Mouse (Mus musculus) forebrain, embryonic 16.5 days (tissue): ENCODE results near the gene Angptl2. TPM values are rescaled to one million over a fixed set of nuclear protein-coding genes. Genes with fewer than 3 reads are reported as not detected.
"Not testable (repeated sequence)": the region's sequence is repeated elsewhere in the genome, so short reads cannot be mapped to it uniquely, and the experiment has no call there.

ENCODE experiments used
- ATAC-seq: fragments of 200-750 bp; cut with Nextera tagmentation; 2 replicates; pipeline ENCODE4 v1.8.0; 2017; ENCODE audit warnings: mild to moderate bottlenecking, moderate library complexity
- H3K27ac ChIP-seq: fragments of 300-500 bp; sonication (generic); 2 replicates; pipeline ENCODE4 v1.5.1; 2014; ENCODE audit warnings: low read length, control low read depth
- H3K27me3 ChIP-seq: fragments of 300-500 bp; sonication (generic); replicated peaks from 2 replicates; pipeline ENCODE4 v1.6.1; 2014; ENCODE audit warnings: low read length; ENCODE audit not compliant: control insufficient read depth, insufficient read depth
- H3K36me3 ChIP-seq: fragments of 300-500 bp; sonication (generic); 2 replicates; pipeline ENCODE4 v1.6.1; 2014; ENCODE audit not compliant: control insufficient read depth, insufficient read depth
- H3K4me1 ChIP-seq: fragments of 300-500 bp; sonication (generic); replicated peaks from 2 replicates; pipeline ENCODE4 v1.6.1; 2014; ENCODE audit warnings: low read length; ENCODE audit not compliant: control insufficient read depth, insufficient read depth
- H3K4me2 ChIP-seq: fragments of 300-500 bp; sonication (generic); 2 replicates; pipeline ENCODE4 v1.6.1; 2014; ENCODE audit warnings: mild to moderate bottlenecking, low read length, control low read depth
- H3K4me3 ChIP-seq: fragments of 300-500 bp; sonication (generic); replicated peaks from 2 replicates; pipeline ENCODE4 v1.5.1; 2014; ENCODE audit warnings: mild to moderate bottlenecking, low read length, control low read depth
- H3K9ac ChIP-seq: fragments of 300-500 bp; sonication (generic); replicated peaks from 2 replicates; pipeline ENCODE4 v1.6.1; 2014; ENCODE audit warnings: low read depth, low read length, control low read depth
- H3K9me3 ChIP-seq: fragments of 300-500 bp; sonication (generic); 2 replicates; pipeline ENCODE4 v1.6.1; 2016; ENCODE audit warnings: low read length; ENCODE audit not compliant: control insufficient read depth
- WGBS: fragments of 180-500 bp; shearing (Covaris S2); extraction: QIAGEN DNeasy Blood & Tissue Kit; methylation state at CpG from one replicate; pipeline ENCODE4 v1.1.7; 2014; 5-methylcytosine and 5-hydroxymethylcytosine counted together
- polyA plus RNA-seq: library from polyadenylated mRNA; unstranded; fragments of >200 nt; fragmentation: Nextera tagmentation; extraction: Ambion mirVana; gene quantifications from 2 replicates; pipeline ENCODE4 v1.2.1, GENCODE M21; 2015

Angptl2 gene
- polyA plus RNA-seq, 1 experiment from 2014 or later = 12.0 TPM

DNA sequence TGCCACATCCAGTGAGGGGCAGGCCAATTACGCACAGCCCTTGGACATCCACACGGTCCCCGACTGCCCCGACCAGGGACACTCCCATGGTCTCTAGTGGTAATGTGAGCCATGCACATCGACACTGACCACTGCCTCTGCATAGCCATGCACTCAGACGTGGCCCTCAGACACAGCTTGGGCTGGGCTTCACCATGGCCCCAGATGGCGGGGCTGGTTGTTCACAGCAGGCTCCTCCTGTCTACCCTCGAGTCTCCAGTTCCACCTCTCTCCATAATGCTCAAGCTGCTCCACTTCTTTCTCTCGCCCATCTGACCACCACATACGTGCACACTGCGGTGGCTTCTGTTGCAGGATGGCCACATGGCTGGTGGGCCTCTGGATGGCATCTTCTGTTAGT, 4.6 kb upstream of the Angptl2 start:
- ATAC-seq, H3K9ac ChIP-seq, H3K27me3 ChIP-seq, H3K4me2 ChIP-seq, H3K9me3 ChIP-seq, H3K36me3 ChIP-seq, H3K27ac ChIP-seq, H3K4me3 ChIP-seq: not testable (repeated sequence)
- 83% methylated on average over 11 of the region's 11 CpGs for WGBS
- H3K4me1 ChIP-seq = peaks cover 13% of the 10 kb centered on the region

DNA sequence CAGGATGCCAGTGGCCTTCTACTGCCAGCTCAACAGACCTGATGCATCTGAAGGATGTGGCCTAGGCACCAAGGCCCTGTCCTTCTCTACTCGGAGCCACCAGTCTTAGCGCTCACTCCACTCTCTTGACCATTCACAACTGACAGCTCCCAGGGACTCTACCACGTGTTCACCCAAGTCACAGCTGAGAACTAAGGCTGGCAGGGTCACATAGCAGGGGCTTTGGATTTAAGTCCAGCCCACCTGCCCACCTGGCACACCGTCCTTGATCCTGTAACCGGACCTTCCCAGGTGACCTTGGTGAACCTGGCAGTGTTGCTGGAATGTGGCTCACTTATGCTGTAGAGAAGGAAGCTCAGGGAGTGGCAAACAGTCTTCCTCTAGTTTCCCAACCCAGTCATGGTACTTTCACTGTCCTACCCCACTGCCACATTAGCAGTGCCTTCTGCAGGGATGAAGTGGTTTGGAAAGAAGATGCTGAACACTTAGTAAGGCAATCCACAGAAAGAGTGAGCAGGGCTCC, 631 bp upstream of the Angptl2 start:
- Histone ChIP-seq H3K27ac (peak overlapping the region; percentile 86), H3K4me3 (no peak overlapping the region), H3K27me3 (no peaks in the 10 kb centered on the region), H3K4me1 (peaks cover 38% of the 10 kb centered on the region), H3K4me2 (peak overlapping the region; percentile 63), H3K36me3 (no peaks in the 10 kb centered on the region), H3K9ac (peak overlapping the region; percentile 61), H3K9me3 (no peaks in the 10 kb centered on the region)
- ATAC-seq = no peak
- 74% methylated on average over 5 of the region's 5 CpGs for WGBS

DNA sequence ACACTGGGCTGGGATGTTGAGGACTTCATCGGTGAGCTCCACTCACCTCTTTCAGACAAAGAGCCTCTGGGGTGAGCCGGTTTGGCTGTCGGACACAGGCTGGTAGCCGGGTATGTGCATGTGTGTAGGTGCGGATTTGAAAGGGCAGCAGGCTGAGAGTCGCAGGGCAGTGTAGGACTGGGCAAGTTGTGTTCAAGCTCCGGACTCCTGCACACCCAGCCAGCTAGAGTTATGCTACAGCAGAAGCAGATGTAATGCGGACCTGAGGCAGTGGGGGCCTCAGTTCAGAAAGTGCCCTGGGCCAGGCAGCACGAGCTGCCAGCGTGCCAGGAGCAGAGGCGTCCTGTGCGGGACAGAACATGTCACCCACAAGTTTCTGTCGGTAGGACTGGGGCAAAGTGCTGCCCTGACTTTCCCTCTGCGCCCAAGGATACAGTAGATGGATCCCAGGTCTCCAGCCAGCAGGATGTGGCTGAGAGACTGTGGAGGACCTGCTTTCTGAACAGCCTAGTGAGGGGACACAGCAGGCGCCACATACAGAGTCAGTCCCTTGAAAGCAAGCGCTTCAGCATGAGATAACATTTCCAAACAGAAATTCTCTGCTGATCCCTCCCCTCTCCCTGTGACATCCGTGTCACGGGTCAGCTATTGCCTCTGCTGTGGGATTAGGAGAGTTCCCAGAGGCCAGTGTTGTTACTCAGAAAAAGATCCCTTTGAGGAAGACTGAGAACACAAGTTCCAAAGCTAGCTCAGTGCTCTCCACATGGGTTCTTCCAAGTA, 966 bp downstream of the Angptl2 start:
- peaks cover 39% of the 10 kb centered on the region for H3K4me1 ChIP-seq
- H3K9me3 ChIP-seq = no peaks in the 10 kb centered on the region
- H3K4me2 ChIP-seq = peak overlapping the region; percentile 63
- H3K27ac ChIP-seq = peak overlapping the region; percentile 86; the same call in 1 of the 2 replicates
- no peaks in the 10 kb centered on the region for H3K36me3 ChIP-seq
- no peak for ATAC-seq
- peak overlapping the region; percentile 45 for H3K4me3 ChIP-seq
- WGBS = 7% methylated on average over 18 of the region's 18 CpGs
- peak overlapping the region; percentile 61 for H3K9ac ChIP-seq
- no peaks in the 10 kb centered on the region for H3K27me3 ChIP-seq

DNA sequence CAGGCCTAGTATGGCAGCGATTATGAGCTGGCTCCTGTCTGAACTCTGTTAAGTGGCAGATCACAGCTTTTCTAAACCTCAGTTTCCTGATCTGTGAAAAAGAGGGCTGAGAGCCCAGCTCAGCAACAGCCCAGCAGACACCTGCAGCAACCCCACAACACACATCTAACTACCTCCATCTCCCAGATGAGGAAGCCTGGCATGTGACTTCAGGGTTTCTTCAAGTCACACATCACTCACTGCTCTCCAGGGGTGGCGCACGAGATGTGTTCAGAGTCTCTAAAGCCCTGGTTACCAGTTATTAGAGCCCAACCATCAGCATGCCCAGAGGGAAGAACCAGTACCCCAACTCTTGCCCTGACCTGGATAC, 1.5 kb downstream of the Angptl2 start:
- Histone ChIP-seq H3K36me3 (no peaks in the 10 kb centered on the region), H3K4me3 (peak overlapping the region; percentile 45), H3K9me3 (no peaks in the 10 kb centered on the region), H3K9ac (no peak overlapping the region; the same call in 1 of the 2 replicates), H3K4me1 (peaks cover 39% of the 10 kb centered on the region), H3K27ac (peak overlapping the region; percentile 28; the same call in 1 of the 2 replicates), H3K4me2 (peak overlapping the region; percentile 63), H3K27me3 (no peaks in the 10 kb centered on the region)
- ATAC-seq = no peak
- WGBS = 45% methylated on average over 3 of the region's 3 CpGs

DNA sequence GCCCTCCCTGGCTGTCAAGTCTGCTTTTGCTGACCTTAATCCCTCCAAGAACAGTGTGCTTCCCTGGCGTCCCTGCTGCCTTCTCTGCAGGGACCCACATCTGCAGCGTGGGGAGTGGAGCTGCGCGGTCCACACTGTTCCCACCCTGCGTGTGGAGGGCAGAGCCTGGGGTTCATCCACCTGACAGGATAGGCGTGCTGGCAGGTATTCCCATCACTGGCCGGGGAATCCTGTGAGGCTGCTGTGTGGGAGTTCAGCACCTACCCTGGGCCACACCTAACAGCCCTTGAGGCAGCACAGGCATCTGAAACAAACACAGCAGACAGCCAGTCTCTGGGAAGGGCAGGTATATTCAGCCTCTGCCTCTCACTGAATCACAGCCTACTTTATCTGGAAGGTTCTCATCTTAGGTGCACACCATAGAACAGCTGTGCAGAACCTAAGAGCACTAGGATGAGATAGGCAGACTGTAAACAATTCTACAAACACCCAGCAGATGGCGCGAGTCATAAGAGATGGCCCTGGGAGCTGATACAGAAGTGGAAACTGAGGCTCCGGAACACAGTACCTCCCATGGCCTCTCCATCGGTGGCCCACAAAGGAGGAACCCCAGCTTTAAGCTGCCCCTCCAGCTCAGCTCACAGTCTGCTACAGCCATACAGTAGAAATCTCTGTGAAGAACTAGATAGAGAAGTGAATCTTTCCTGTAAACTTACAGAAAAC, 3.2 kb downstream of the Angptl2 start:
- peaks cover 39% of the 10 kb centered on the region for H3K4me1 ChIP-seq
- no peak overlapping the region for H3K9ac ChIP-seq
- no peaks in the 10 kb centered on the region for H3K9me3 ChIP-seq
- H3K4me2 ChIP-seq = no peak overlapping the region
- no peak overlapping the region for H3K4me3 ChIP-seq
- 67% methylated on average over 11 of the region's 11 CpGs for WGBS
- no peaks in the 10 kb centered on the region for H3K27me3 ChIP-seq
- no peak for ATAC-seq
- H3K36me3 ChIP-seq = no peaks in the 10 kb centered on the region
- no peak overlapping the region for H3K27ac ChIP-seq

DNA sequence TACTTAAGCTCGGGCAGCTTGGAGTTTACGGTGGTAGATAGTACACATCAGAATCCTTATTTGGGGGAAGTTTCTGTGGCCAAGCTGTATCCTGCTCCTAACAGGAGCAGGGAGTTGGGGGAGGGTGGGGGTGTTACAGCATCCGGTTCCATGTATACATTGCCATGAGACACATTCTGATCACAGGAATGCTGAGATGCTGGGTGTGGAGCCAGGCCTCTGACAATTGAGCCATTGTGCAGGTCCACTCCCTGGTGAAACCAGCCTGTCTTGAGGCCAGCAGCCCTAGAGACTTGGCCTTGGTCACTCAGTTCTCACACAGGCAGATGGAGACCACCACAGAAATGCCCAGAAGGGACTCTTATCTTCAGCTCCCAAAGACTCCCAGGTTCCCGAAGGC, 3.8 kb downstream of the Angptl2 start:
- Histone ChIP-seq H3K4me2 (no peak overlapping the region), H3K4me3 (no peak overlapping the region), H3K27me3 (no peaks in the 10 kb centered on the region), H3K36me3 (no peaks in the 10 kb centered on the region), H3K4me1 (peaks cover 39% of the 10 kb centered on the region), H3K9me3 (no peaks in the 10 kb centered on the region), H3K27ac (no peak overlapping the region), H3K9ac (no peak overlapping the region)
- ATAC-seq = no peak
- WGBS = 86% methylated on average over 4 of the region's 4 CpGs

DNA sequence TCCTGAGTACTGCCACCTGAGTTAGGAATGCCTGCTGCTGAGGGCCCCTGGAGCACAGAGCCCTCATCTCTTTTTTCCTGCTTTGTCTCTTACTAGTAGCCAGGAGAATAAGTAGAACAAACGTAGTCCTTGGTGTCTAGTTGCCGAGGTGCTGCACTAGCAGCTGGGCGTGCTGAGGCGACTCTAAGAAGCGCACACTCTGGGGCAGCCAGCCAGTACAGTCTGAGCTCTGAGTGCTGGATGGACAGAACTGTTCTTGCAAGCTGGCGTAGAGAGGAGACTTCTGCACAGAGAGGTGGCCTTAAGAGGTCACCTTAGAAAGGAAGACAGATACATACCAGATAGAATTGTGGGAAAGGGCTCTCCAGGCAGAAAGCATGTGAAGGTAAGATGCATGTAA, 4.4 kb downstream of the Angptl2 start:
- WGBS = 81% methylated on average over 6 of the region's 6 CpGs

DNA sequence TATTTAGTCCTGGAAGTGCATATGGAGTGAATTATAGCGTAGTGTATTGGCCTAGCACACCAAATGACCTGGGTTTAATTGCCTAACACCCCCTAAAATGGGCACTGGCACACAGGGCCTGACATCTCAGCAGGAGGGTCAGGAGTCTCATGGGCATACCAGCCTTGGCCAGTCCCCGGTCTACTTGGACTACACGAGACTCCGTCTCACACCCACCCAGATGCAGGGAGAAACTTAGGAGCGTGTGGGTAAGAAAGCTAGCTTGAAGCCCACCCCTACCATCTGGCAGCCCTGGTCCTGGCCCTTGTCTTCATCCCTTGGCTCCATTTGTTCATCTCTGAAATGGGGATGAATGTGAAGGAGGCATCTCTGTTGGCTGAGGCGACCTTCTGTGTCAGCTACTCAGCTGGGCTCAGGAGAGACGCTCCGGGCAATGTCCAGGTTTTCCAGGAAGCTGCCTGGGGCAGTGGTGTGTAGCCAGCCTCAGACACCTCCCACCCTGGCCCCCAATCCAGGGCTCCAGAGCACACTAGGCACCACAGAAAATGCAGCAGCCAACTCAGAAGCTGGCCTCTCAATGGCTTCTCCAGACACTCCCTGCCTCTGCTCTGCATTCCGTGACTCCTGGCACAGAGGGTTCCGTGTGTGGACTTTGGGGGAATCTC, 4.9 kb downstream of the Angptl2 start:
- Histone ChIP-seq H3K27ac (no peak overlapping the region), H3K9me3 (no peaks in the 10 kb centered on the region), H3K9ac (no peak overlapping the region), H3K4me1 (peaks cover 31% of the 10 kb centered on the region), H3K4me3 (no peak overlapping the region), H3K4me2 (no peak overlapping the region), H3K27me3 (no peaks in the 10 kb centered on the region), H3K36me3 (no peaks in the 10 kb centered on the region)
- ATAC-seq = no peak
- 87% methylated on average over 10 of the region's 10 CpGs for WGBS

More for the DNA sequence above, 4.4 kb downstream of the Angptl2 start:
- no peak overlapping the region for H3K9ac ChIP-seq
- no peaks in the 10 kb centered on the region for H3K27me3 ChIP-seq
- H3K9me3 ChIP-seq = no peaks in the 10 kb centered on the region
- no peak overlapping the region for H3K27ac ChIP-seq
- no peak overlapping the region for H3K4me3 ChIP-seq
- ATAC-seq = no peak
- no peaks in the 10 kb centered on the region for H3K36me3 ChIP-seq
- peaks cover 36% of the 10 kb centered on the region for H3K4me1 ChIP-seq
- no peak overlapping the region for H3K4me2 ChIP-seq

DNA sequence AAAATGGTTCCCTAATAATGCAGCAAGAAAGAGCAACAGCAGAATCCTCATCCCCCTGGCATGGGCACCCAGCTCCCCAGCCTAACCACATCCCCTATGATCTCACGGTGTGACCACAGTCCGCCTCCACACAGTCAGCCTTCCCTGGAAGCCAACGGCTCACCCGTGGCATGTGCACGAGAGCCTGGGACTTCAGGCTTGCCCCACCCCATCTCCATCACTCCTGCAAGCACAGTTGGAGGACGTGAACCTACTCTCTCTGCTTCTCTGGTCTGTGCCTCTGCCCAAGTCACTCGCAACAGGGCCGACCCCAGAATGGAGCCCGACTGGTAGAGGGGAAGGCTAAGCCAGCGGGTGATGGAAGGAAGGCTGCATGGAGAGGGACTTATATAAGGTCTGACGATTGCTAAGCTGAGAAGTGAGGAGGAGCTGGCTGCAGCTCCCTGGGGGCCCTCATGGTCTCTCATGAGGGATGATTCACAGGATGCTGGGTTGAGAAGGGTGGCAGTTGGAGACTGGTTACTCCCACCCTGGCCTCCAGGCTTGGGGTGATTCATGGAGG, 5.6 kb downstream of the Angptl2 start:
- no peaks in the 10 kb centered on the region for H3K27me3 ChIP-seq
- H3K36me3 ChIP-seq = no peaks in the 10 kb centered on the region
- no peak overlapping the region for H3K4me3 ChIP-seq
- 89% methylated on average over 11 of the region's 11 CpGs for WGBS
- no peaks in the 10 kb centered on the region for H3K9me3 ChIP-seq
- no peak overlapping the region for H3K4me2 ChIP-seq
- no peak overlapping the region for H3K9ac ChIP-seq
- peaks cover 25% of the 10 kb centered on the region for H3K4me1 ChIP-seq
- H3K27ac ChIP-seq = no peak overlapping the region
- ATAC-seq = no peak
